Mouse (Mus musculus): ENCODE measurements around the gene Drd2.

DNA sequence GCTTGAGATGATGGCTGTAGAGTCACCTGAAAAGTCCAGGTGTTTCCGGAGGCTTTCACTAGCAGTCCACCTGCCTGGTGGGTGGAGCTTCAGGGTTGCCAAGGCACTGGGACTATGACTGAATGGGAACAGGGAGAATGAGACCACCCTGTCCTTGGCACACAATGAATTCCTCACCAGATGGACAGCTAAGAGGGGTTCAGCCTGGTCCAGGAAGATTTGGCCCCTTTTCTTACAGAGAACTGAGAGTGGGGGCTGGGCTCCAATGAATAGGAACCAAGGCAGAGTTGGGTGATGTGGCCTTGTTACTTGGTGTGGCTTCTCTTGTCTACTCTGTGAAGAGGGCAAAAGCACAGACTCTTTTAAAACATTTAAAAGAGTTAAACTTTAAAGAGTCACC, 112.0 kb downstream of the Drd2 start:
- TF ChIP-seq TCF3 (IDR thresholded peaks at IDR 0.05; ENCODE audit: insufficient read length, low read depth) (no peak), MAX (IDR thresholded peaks at IDR 0.05; ENCODE audit: low read depth) (no peak), CEBPB (IDR thresholded peaks at IDR 0.05; ENCODE audit: insufficient read depth, poor library complexity, severe bottlenecking) (no peak), REST (IDR thresholded peaks at IDR 0.05; ENCODE audit: insufficient read depth, insufficient read length) (no peak), POLR2AphosphoS2 (IDR thresholded peaks at IDR 0.05; ENCODE audit: insufficient read length, low read depth) (no peak), POLR2A (IDR thresholded peaks at IDR 0.05; ENCODE audit: insufficient read length, low read depth) (no peak)
